Mouse (Mus musculus) bone marrow, adult 2 months (tissue): ENCODE measurements around the gene Sel1l.

Experiments used
- CTCF ChIP-seq: fragments of 200-500 bp; IDR thresholded peaks from 2 replicates; pipeline ENCODE4 v1.5.1; 2011; ENCODE audit warnings: low read length, control low read depth; ENCODE audit not compliant: control insufficient read depth, insufficient read depth
- POLR2A ChIP-seq: fragments of 200-500 bp; IDR thresholded peaks from 2 replicates; pipeline ENCODE4 v1.6.1; 2011; ENCODE audit warnings: low read depth, mild to moderate bottlenecking, control low read depth, low read length, borderline replicate concordance; ENCODE audit not compliant: control insufficient read depth

DNA sequence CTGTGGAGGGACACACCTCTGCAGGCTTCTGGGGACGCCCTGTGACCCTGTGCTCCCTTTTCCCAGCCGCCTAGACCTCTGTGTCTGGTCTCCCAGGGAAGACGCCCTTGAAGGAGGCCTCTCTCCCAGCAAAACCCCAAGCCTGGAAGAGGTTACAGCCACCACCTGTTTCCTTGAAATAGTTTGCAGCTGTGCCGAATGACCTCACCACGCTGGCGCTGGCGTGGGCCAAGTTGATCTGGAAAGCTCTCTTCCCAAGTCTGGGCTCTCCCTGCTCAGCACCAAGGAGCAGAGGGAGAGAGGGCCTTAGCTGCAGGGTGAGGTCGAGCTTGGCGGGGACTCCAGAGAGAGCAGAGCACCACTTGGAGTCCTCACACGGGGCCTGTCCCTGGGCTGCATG lies 62.6 kb downstream of the Sel1l start:
- no peak for TF ChIP-seq CTCF
- TF ChIP-seq POLR2A, result no peak
